Mouse (Mus musculus): ENCODE results near the gene Rnf121.
A peak's percentile ranks its signal among the peaks of the same experiment; 100 is the strongest.
"Not testable (repeated sequence)": the region's sequence is repeated elsewhere in the genome, so short reads cannot be mapped to it uniquely, and the experiment has no call there.

The Rnf121 gene

GRCm38 (mm10) chr7:102064655-102065045 is 619 bp downstream of the Rnf121 start:
- DNase-seq (ENCODE audit: low read depth, low spot score) = no peak

GRCm38 (mm10) chr7:102063891-102064290 is 1.4 kb downstream of the Rnf121 start:
- no peak for DNase-seq (ENCODE audit: low read depth, low spot score)

- DNase-seq (ENCODE audit: low read depth, low spot score) = no peak
These were observed 3.1 kb downstream of the Rnf121 start for GRCm38 (mm10) chr7:102062203-102062602.

- no peak for DNase-seq (ENCODE audit: low read depth, low spot score)
These were observed 3.9 kb downstream of the Rnf121 start for GRCm38 (mm10) chr7:102061353-102061752.

- DNase-seq (ENCODE audit: low read depth, low spot score) = peak; percentile 55
These were observed 16.7 kb downstream of the Rnf121 start for GRCm38 (mm10) chr7:102048524-102048923.

- DNase-seq (ENCODE audit: low read depth, low spot score) = no peak
These were observed 23.0 kb downstream of the Rnf121 start for GRCm38 (mm10) chr7:102042314-102042713.

- DNase-seq (ENCODE audit: low read depth, low spot score) = no peak
These were observed 28.0 kb downstream of the Rnf121 start for GRCm38 (mm10) chr7:102037318-102037717.

- DNase-seq (ENCODE audit: low read depth, low spot score) = no peak
These were observed 29.7 kb downstream of the Rnf121 start for GRCm38 (mm10) chr7:102035534-102035933.

GRCm38 (mm10) chr7:102034904-102035303 is 30.4 kb downstream of the Rnf121 start:
- DNase-seq (ENCODE audit: low read depth, low spot score) = peak; percentile 25

- DNase-seq (ENCODE audit: low read depth, low spot score) = no peak
These were observed 39.8 kb downstream of the Rnf121 start for GRCm38 (mm10) chr7:102025187-102026119.

GRCm38 (mm10) chr7:102023821-102024220 is 41.4 kb downstream of the Rnf121 start:
- no peak for DNase-seq (ENCODE audit: low read depth, low spot score)

GRCm38 (mm10) chr7:102020934-102021333 is 44.3 kb downstream of the Rnf121 start:
- DNase-seq (ENCODE audit: low read depth, low spot score) = not testable (repeated sequence)

- no peak for DNase-seq (ENCODE audit: low read depth, low spot score)
These were observed 45.9 kb downstream of the Rnf121 start for GRCm38 (mm10) chr7:102019362-102019761.

GRCm38 (mm10) chr7:102018590-102018989 is 46.7 kb downstream of the Rnf121 start, which contains the start of gene Il18bp:
Gene Il18bp, minus strand, starts transcription at chr7:102018690.
- no peak for DNase-seq (ENCODE audit: low read depth, low spot score)

- no peak for DNase-seq (ENCODE audit: low read depth, low spot score)
These were observed 47.2 kb downstream of the Rnf121 start for GRCm38 (mm10) chr7:102018034-102018433.

- DNase-seq (ENCODE audit: low read depth, low spot score) = no peak
These were observed 47.8 kb downstream of the Rnf121 start for GRCm38 (mm10) chr7:102017452-102017851.

GRCm38 (mm10) chr7:102016936-102017335 is 48.3 kb downstream of the Rnf121 start:
- DNase-seq (ENCODE audit: low read depth, low spot score) = no peak

- no peak for DNase-seq (ENCODE audit: low read depth, low spot score)
These were observed 50.3 kb downstream of the Rnf121 start for GRCm38 (mm10) chr7:102014995-102015394.

- no peak for DNase-seq (ENCODE audit: low read depth, low spot score)
These were observed 51.9 kb downstream of the Rnf121 start for GRCm38 (mm10) chr7:102013416-102013815.

- no peak for DNase-seq (ENCODE audit: low read depth, low spot score)
These were observed 53.4 kb downstream of the Rnf121 start for GRCm38 (mm10) chr7:102011855-102012254.

- no peak for DNase-seq (ENCODE audit: low read depth, low spot score)
These were observed 58.7 kb downstream of the Rnf121 start for GRCm38 (mm10) chr7:102006520-102006919.

GRCm38 (mm10) chr7:102000921-102001630 is 64.2 kb downstream of the Rnf121 start:
- DNase-seq (ENCODE audit: low read depth, low spot score) = peak; percentile 75

- DNase-seq (ENCODE audit: low read depth, low spot score) = no peak
These were observed 65.0 kb downstream of the Rnf121 start for GRCm38 (mm10) chr7:102000296-102000695.
